Mouse (Mus musculus): ENCODE results near the gene Ppfia1.

GRCm38 (mm10) chr7:144562016-144562415 is 8.5 kb upstream of the Ppfia1 start:
- no peak for TF ChIP-seq CTCF (conservative IDR thresholded peaks at IDR 0.05 in 1 of 2, IDR thresholded peaks at IDR 0.05 in 1 of 2; ENCODE audit: low read depth in 2 of 2, low read length in 2 of 2)
- TF ChIP-seq TBP (conservative IDR thresholded peaks at IDR 0.05; ENCODE audit: low read depth, low read length), result no peak
- no peak for TF ChIP-seq RCOR1 (conservative IDR thresholded peaks at IDR 0.05; ENCODE audit: low read depth, low read length)
- TF ChIP-seq MXI1 (IDR thresholded peaks at IDR 0.05; ENCODE audit: low read depth, low read length), result no peak
- no peak for TF ChIP-seq ZMIZ1 (IDR thresholded peaks at IDR 0.05; ENCODE audit: low read depth, low read length)
- no peak for TF ChIP-seq POLR2A (IDR thresholded peaks at IDR 0.05; ENCODE audit: low read depth, low read length)
- no peak for TF ChIP-seq MAZ (IDR thresholded peaks at IDR 0.05; ENCODE audit: low read depth, low read length)
- no peak for TF ChIP-seq GABPA (IDR thresholded peaks at IDR 0.05; ENCODE audit: insufficient replicate concordance, low read depth, low read length)
